Mouse (Mus musculus) stomach, embryonic 16.5 days (tissue): ENCODE data around the gene Hist1h2bk. TPM values are rescaled to one million over a fixed set of nuclear protein-coding genes. Genes with fewer than 3 reads are reported as not detected.
A peak's percentile ranks its signal among the peaks of the same experiment; 100 is the strongest.
"Not testable (repeated sequence)": the region's sequence is repeated elsewhere in the genome, so short reads cannot be mapped to it uniquely, and the experiment has no call there.

Source experiments
- ATAC-seq: fragments of 200-750 bp; cut with Nextera tagmentation; 2 replicates; pipeline ENCODE4 v1.8.0; 2017; ENCODE audit warnings: moderate number of reproducible peaks, moderate TSS enrichment; ENCODE audit not compliant: insufficient read depth, low FRiP score
- H3K27ac ChIP-seq: fragments of 300-500 bp; sonication (generic); 2 replicates; pipeline ENCODE4 v1.5.1; 2014; ENCODE audit warnings: low read length
- H3K27me3 ChIP-seq: fragments of 300-500 bp; sonication (generic); 2 replicates; pipeline ENCODE4 v1.6.1; 2014; ENCODE audit warnings: low read length, control low read depth, mixed read lengths; ENCODE audit not compliant: control insufficient read depth, insufficient read depth
- H3K36me3 ChIP-seq: fragments of 300-500 bp; sonication (generic); 2 replicates; pipeline ENCODE4 v1.6.1; 2014; ENCODE audit warnings: low read length; ENCODE audit not compliant: control insufficient read depth, insufficient read depth
- H3K4me1 ChIP-seq: fragments of 300-500 bp; sonication (generic); 2 replicates; pipeline ENCODE4 v1.6.1; 2014; ENCODE audit warnings: low read length, control low read depth, mixed read lengths; ENCODE audit not compliant: control insufficient read depth, insufficient read depth
- H3K4me2 ChIP-seq: fragments of 300-500 bp; sonication (generic); 2 replicates; pipeline ENCODE4 v1.6.1; 2014; ENCODE audit warnings: low read depth, low read length, mixed read lengths
- H3K4me3 ChIP-seq: fragments of 300-500 bp; sonication (generic); replicated peaks from 2 replicates; pipeline ENCODE4 v1.5.1; 2014; ENCODE audit warnings: mild to moderate bottlenecking, low read length
- H3K9ac ChIP-seq: fragments of 300-500 bp; sonication (generic); 2 replicates; pipeline ENCODE4 v1.6.1; 2014; ENCODE audit warnings: low read length
- H3K9me3 ChIP-seq: fragments of 300-500 bp; sonication (generic); replicated peaks from 2 replicates; pipeline ENCODE4 v1.6.1; 2016; ENCODE audit warnings: low read length, control low read depth; ENCODE audit not compliant: control insufficient read depth
- WGBS: fragments of 180-500 bp; shearing (Covaris S2); extraction: QIAGEN DNeasy Blood & Tissue Kit; methylation state at CpG from one replicate; pipeline ENCODE4 v1.1.7; 2014; 5-methylcytosine and 5-hydroxymethylcytosine counted together
- polyA plus RNA-seq: library from polyadenylated mRNA; unstranded; fragments of >200 nt; fragmentation: Nextera tagmentation; extraction: Ambion mirVana; gene quantifications from 2 replicates; pipeline ENCODE4 v1.2.1, GENCODE M21; 2015

Gene Hist1h2bk
- 2.6 and 4.0 TPM in 2 replicates for polyA plus RNA-seq

- H3K27me3 ChIP-seq, H3K36me3 ChIP-seq, H3K9me3 ChIP-seq: not testable (repeated sequence)
- H3K27ac ChIP-seq: peak within 1 kb of the TSS; percentile 85
- peak; percentile 97 for ATAC-seq
- peak within 1 kb of the TSS; percentile 48 for H3K4me3 ChIP-seq
- peak within 1 kb of the TSS; percentile 67 for H3K9ac ChIP-seq
- H3K4me2 ChIP-seq: peak within 1 kb of the TSS; percentile 71
- 0% methylated on average over 21 of the region's 69 CpGs for WGBS
- peaks cover 20% of the 10 kb centered on the region for H3K4me1 ChIP-seq
These were observed at the start of gene Hist1h2bk, which contains the start of gene Hist1h2ah for GRCm38 (mm10) chr13:22035267-22036148. Gene Hist1h2bk, plus strand, starts transcription at chr13:22035870. Gene Hist1h2ah, minus strand, starts transcription at chr13:22035568.

- Histone ChIP-seq H3K4me1 (peaks cover 12% of the 10 kb centered on the region; the same call in 1 of the 2 replicates), H3K4me2 (no peak overlapping the region), H3K4me3 (no peak overlapping the region), H3K9me3 (0 out of 2 replicates have a peak, but pooled peaks cover 4% of the 10 kb centered on the region), H3K27me3 (peaks cover 34% of the 10 kb centered on the region), H3K9ac (no peak overlapping the region), H3K36me3 (no peaks in the 10 kb centered on the region), H3K27ac (no peak overlapping the region)
- 85% methylated on average over 5 of the region's 5 CpGs for WGBS
- ATAC-seq: no peak
These were observed 43.1 kb upstream of the Hist1h2bk start for GRCm38 (mm10) chr13:21992550-21992949.

- Histone ChIP-seq H3K27ac (no peak overlapping the region), H3K9me3 (0 out of 2 replicates have a peak, but pooled peaks cover 4% of the 10 kb centered on the region), H3K9ac (no peak overlapping the region), H3K4me1 (peaks cover 12% of the 10 kb centered on the region; the same call in 1 of the 2 replicates), H3K4me2 (peak overlapping the region; percentile 39), H3K36me3 (no peaks in the 10 kb centered on the region), H3K27me3 (peaks cover 50% of the 10 kb centered on the region), H3K4me3 (peak overlapping the region; percentile 23; the same call in 1 of the 2 replicates)
- ATAC-seq: no peak
- WGBS: 4% methylated on average over 22 of the region's 22 CpGs
These were observed 41.5 kb upstream of the Hist1h2bk start for GRCm38 (mm10) chr13:21993957-21994738.

- Histone ChIP-seq H3K9me3 (0 out of 2 replicates have a peak, but pooled peaks cover 4% of the 10 kb centered on the region), H3K27me3 (peaks cover 57% of the 10 kb centered on the region), H3K27ac (no peak overlapping the region), H3K4me3 (peak overlapping the region; percentile 47), H3K4me2 (peak overlapping the region; percentile 70), H3K36me3 (no peaks in the 10 kb centered on the region), H3K4me1 (peaks cover 12% of the 10 kb centered on the region; the same call in 1 of the 2 replicates), H3K9ac (peak overlapping the region; percentile 46; the same call in 1 of the 2 replicates)
- 6% methylated on average over 8 of the region's 8 CpGs for WGBS
- no peak for ATAC-seq
These were observed 40.8 kb upstream of the Hist1h2bk start for GRCm38 (mm10) chr13:21994896-21995295.

GRCm38 (mm10) chr13:21995331-21995914, 40.2 kb upstream of the Hist1h2bk start:
- Histone ChIP-seq H3K27me3 (peaks cover 62% of the 10 kb centered on the region), H3K9me3 (0 out of 2 replicates have a peak, but pooled peaks cover 4% of the 10 kb centered on the region), H3K4me3 (peak overlapping the region; percentile 47), H3K4me1 (peaks cover 12% of the 10 kb centered on the region; the same call in 1 of the 2 replicates), H3K4me2 (peak overlapping the region; percentile 70), H3K27ac (no peak overlapping the region), H3K9ac (peak overlapping the region; percentile 46; the same call in 1 of the 2 replicates), H3K36me3 (no peaks in the 10 kb centered on the region)
- 1% methylated on average over 21 of the region's 21 CpGs for WGBS
- peak; percentile 62; the same call in 1 of the 2 replicates for ATAC-seq

- 7% methylated on average over 12 of the region's 12 CpGs for WGBS
- Histone ChIP-seq H3K36me3 (no peaks in the 10 kb centered on the region), H3K27me3 (peaks cover 69% of the 10 kb centered on the region), H3K4me3 (peak overlapping the region; percentile 47), H3K9me3 (0 out of 2 replicates have a peak, but pooled peaks cover 3% of the 10 kb centered on the region), H3K9ac (no peak overlapping the region), H3K4me2 (peak overlapping the region; percentile 70), H3K4me1 (peaks cover 12% of the 10 kb centered on the region; the same call in 1 of the 2 replicates), H3K27ac (no peak overlapping the region)
- no peak for ATAC-seq
These were observed 39.4 kb upstream of the Hist1h2bk start for GRCm38 (mm10) chr13:21996101-21996839.

GRCm38 (mm10) chr13:21996840-21997185, 38.9 kb upstream of the Hist1h2bk start:
- no peak overlapping the region for H3K9ac ChIP-seq
- H3K9me3 ChIP-seq: no peaks in the 10 kb centered on the region
- peak overlapping the region; percentile 30 for H3K4me3 ChIP-seq
- no peak overlapping the region for H3K27ac ChIP-seq
- peak overlapping the region; percentile 70 for H3K4me2 ChIP-seq
- H3K4me1 ChIP-seq: peaks cover 12% of the 10 kb centered on the region; the same call in 1 of the 2 replicates
- ATAC-seq: no peak
- no peaks in the 10 kb centered on the region for H3K36me3 ChIP-seq
- peaks cover 75% of the 10 kb centered on the region for H3K27me3 ChIP-seq
- 3% methylated on average over 13 of the region's 13 CpGs for WGBS

GRCm38 (mm10) chr13:21997201-21997820, 38.4 kb upstream of the Hist1h2bk start:
- Histone ChIP-seq H3K4me2 (peak overlapping the region; percentile 70), H3K27ac (no peak overlapping the region), H3K9me3 (no peaks in the 10 kb centered on the region), H3K4me3 (peak overlapping the region; percentile 30), H3K4me1 (peaks cover 12% of the 10 kb centered on the region; the same call in 1 of the 2 replicates), H3K36me3 (no peaks in the 10 kb centered on the region), H3K9ac (no peak overlapping the region), H3K27me3 (peaks cover 78% of the 10 kb centered on the region)
- ATAC-seq: no peak
- WGBS: 2% methylated on average over 21 of the region's 21 CpGs
